Mouse (Mus musculus) mature B cell (primary cell): ENCODE measurements around the gene Sufu.

Experiments used
- in situ Hi-C: fragments of 300-500 bp; cut with MboI; formaldehyde crosslinking; loops from 2 replicates; pipeline ENCODE4 v1.14.3; 2019

Gene Sufu

GRCm38 (mm10) chr19:46394712-46395108, 2.0 kb upstream of the Sufu start:
- in situ Hi-C loops = no loop called here

- in situ Hi-C loops = no loop called here
Measured at GRCm38 (mm10) chr19:46395109-46396009, 1.3 kb upstream of the Sufu start, which contains the start of gene Actr1a. Actr1a (minus strand) TSS chr19:46395748.

GRCm38 (mm10) chr19:46396109-46396508, 587 bp upstream of the Sufu start:
- in situ Hi-C loops = no loop called here

- in situ Hi-C loops = no loop called here
Measured at GRCm38 (mm10) chr19:46397436-46398001, 823 bp downstream of the Sufu start.

DNA sequence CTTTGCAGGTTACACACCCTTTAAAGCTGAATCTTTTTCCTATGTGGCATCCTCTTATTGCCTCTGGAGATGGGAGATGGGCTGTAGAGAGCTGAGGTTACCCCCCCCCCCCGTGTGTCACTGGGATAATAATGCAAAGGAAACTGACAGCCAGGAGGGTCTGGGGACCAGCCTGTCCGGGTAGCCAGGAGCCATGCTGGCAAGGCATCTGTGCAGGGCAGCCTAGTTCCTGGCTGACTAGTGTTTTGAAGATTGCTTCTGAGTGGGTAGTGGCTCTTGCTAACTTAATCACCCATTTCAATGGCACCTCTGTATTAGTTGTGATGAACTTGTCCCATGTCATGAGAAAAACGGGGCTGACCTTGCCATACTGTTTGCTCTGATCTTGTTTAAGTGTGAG, 1.7 kb downstream of the Sufu start:
- in situ Hi-C loops = no loop called here

GRCm38 (mm10) chr19:46399372-46399771, 2.7 kb downstream of the Sufu start:
- in situ Hi-C loops = no loop called here

GRCm38 (mm10) chr19:46399886-46400285, 3.2 kb downstream of the Sufu start:
- in situ Hi-C loops = no loop called here

GRCm38 (mm10) chr19:46400558-46400957, 3.9 kb downstream of the Sufu start:
- in situ Hi-C loops = no loop called here

GRCm38 (mm10) chr19:46404030-46404429, 7.3 kb downstream of the Sufu start:
- in situ Hi-C loops = no loop called here

DNA sequence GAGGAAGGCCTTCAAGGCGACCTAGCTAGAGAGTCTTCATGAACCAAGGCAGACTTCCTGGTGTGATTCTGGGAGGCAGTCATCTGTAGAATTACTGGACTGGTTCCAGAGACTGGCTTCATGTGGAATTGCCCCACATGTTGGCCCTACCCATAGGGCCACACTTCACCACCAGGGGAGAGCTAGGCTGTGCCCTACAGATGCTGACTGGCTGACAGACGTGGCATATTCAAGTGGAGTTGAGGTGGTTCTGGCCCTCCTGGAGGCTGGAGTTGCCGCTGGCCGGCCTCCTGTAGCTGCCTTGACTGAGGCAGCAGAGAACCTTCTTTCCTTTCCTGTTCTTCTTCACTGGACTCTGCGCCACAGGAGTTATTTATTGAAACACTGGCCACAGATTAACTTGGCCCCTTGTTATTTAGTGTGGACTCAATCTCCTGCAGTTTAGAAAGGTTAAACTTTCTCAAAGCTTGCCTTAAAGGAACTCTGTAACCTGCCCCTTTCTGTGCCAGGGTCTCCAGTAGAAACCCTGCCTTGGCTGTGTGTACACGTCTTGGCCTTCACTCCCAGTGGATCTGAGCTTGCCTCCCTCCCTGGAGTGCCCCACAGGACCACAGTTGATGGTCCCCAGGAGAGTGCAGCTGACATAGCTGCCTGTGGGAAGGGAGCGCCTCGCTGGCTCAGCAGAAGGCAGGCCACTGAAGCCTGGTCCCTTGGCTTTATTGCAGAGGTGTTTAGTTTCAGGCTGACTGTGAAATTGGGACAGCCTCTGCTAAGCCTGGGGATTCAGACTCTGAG, 10.1 kb downstream of the Sufu start:
- in situ Hi-C loops = no loop called here

- in situ Hi-C loops = no loop called here
Measured at GRCm38 (mm10) chr19:46409506-46409905, 12.8 kb downstream of the Sufu start.

GRCm38 (mm10) chr19:46412056-46412805, 15.5 kb downstream of the Sufu start:
- in situ Hi-C loops = no loop called here

GRCm38 (mm10) chr19:46413969-46414368, 17.3 kb downstream of the Sufu start:
- in situ Hi-C loops = no loop called here

DNA sequence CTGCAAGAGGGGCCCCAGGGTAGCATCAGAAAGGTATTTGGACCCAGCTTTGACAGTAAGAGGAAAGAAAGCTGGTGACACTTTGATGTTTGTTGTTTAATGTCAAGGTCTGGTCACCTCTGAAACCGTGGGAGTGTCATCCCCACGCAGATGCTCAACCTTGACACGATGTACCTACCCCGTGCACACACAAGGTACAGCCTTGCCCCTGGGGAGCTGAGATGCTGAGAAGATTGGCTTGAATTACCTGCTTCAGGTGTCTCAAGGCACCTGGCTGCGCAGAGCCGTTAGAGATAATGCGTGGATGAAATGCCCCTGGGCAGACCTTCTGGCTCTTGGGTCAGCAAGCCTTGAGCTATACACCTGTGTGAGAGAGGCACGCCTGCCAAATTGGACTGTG, 17.8 kb downstream of the Sufu start:
- in situ Hi-C loops = no loop called here

GRCm38 (mm10) chr19:46416276-46416675, 19.6 kb downstream of the Sufu start:
- in situ Hi-C loops = no loop called here

GRCm38 (mm10) chr19:46418051-46418450, 21.4 kb downstream of the Sufu start:
- in situ Hi-C loops = no loop called here

DNA sequence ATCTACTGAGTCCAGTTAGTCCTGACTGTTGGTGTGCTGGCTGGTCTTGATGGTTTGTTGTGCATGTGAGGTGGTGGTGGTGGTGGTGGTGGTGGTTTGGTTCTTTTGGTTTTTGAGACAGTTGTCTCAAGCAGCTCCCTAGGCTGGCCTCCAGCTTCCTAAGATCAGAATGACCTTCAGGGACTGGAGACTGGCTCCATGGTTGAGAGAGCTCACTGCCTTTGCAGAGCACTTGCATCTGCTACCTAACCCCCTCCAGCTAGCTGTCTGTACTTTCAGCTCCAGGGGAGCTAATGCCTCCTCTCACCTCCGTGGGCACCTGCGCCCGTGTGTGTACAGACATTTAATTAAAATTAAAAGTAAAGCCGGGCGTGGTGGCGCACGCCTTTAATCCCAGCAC, 23.7 kb downstream of the Sufu start:
- in situ Hi-C loops = no loop called here

- in situ Hi-C loops = no loop called here
Measured at GRCm38 (mm10) chr19:46422384-46423338, 26.0 kb downstream of the Sufu start.

DNA sequence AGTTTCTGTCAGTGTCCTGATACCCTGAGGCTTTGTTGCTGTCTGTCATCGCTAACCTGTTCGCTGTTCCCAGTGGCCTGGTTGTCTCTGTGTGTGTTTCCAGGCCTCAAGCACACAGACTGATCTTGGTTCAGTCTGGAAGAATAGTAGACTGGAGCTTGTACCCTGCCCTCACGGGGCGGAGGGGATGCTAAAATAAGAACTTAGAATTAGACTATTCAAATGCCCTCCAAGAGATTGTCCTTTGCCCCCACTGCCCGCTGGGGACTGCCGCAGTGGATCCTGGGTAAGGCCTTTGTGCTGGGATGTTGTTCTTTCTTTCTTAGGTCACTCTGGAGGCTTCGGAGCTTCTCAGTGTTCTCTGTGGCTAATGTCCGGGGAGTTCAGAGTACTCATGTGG, 28.6 kb downstream of the Sufu start:
- in situ Hi-C loops = no loop called here

GRCm38 (mm10) chr19:46426488-46426887, 29.8 kb downstream of the Sufu start:
- in situ Hi-C loops = no loop called here

- in situ Hi-C loops = no loop called here
Measured at GRCm38 (mm10) chr19:46429250-46429649, 32.6 kb downstream of the Sufu start.
